Mouse (Mus musculus) liver, adult 2 months (tissue): ENCODE data around the gene Rgs8.

Source experiments
- CTCF ChIP-seq: fragments of 200-500 bp; IDR thresholded peaks from 2 replicates; pipeline ENCODE4 v1.5.1; 2011; ENCODE audit warnings: low read depth, low read length, control low read depth
- POLR2A ChIP-seq: fragments of 200-500 bp; IDR thresholded peaks from 2 replicates; pipeline ENCODE4 v1.6.1; 2011; ENCODE audit warnings: low read length, control low read depth; ENCODE audit not compliant: insufficient read depth; ENCODE audit errors: extremely low read depth

GRCm38 (mm10) chr1:153669086-153669485 lies 16.3 kb downstream of the Rgs8 start:
- TF ChIP-seq CTCF = no peak
- no peak for TF ChIP-seq POLR2A
